Mouse (Mus musculus): Measurements from ENCODE around the gene Gm20388. TPM values are rescaled to one million over a fixed set of nuclear protein-coding genes. Genes with fewer than 3 reads are reported as not detected.

Gene Gm20388
- total RNA-seq, 1 experiment from 2014 or later, result 3.6 TPM

DNA sequence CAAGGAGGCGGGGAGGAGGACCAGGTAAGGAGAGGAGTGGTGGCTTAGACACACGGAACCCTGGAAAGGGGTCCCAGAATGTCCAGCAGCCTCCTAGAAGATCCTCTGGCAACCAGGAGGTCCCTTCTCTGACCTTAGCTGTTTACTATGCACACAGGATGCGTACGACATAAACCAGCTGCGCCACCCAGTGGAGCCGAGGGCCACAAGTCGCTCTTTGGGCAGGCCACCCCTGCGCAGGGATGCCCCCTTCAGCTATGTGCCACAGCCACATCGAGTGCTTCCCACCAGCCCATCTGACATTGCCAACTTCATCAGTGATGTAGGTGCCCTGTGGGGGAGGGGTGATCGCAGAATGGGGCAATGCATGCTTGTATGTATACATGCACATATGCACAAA lies 2954.8 kb downstream of the Gm20388 start:
- DNase-seq, result no peak

DNA sequence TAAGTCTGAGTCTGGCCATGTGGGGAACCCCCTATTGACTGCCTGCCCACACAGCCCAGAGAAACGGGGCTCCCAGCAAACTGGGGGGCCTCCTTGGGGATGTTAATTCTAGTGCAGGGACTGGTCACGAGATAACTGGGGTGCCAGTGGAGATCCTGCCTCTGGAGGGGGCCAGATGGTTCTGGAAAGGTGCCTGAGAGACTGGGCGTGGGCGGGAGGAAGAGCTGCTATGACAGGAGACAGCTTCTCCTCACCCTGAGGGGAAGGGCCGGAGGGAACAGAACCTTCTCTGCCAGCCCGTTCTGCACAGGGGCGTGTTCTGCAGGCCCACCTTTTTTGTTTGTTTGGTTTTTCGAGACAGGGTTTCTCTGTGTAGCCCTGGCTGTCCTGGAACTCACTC lies 2955.6 kb downstream of the Gm20388 start:
- DNase-seq, result no peak

DNA sequence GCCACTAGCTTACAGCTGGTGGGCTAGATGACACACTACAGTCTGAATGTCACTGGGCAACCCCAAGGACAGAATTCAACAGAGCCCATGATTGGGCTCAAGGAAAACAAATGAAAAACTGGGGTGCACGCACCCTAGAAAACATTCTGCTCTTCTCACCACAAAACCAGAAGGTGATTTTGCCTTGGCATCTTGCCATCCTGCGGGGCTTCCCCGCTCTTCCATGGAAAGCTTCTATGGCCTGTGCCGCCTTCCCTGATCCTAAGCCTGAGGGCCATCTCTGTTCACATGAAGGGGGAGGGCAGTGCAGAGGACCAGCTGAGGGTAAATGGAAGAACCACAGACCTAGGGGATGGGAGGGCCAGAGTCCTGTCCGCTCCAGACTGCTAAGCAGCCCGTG lies 2957.3 kb downstream of the Gm20388 start:
- no peak for DNase-seq

DNA sequence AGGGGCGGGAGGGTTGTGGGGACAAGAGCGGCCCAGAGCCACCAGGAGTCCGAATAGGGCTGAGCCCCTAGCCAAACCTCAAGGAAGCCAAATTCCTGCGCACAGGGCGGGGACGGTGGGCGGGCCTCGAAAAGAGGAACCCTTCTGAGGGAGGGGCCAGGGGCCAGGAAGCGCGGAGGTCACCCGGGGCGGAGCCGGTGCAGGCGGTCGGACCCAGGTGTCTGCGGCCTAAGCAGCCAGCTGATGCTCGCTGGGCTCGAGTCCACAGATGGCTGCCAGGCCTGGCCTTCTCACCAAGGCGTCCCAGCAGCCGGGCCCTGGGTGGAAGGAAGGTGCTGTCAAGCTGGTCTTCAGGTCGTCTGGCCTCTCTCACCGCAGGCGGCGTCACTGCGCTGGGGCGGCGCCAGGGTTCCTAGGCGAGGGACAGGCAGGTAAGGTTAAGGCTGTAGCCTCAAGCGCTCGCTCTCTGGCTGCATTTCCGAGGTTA lies 2959.8 kb downstream of the Gm20388 start:
- no peak for DNase-seq

DNA sequence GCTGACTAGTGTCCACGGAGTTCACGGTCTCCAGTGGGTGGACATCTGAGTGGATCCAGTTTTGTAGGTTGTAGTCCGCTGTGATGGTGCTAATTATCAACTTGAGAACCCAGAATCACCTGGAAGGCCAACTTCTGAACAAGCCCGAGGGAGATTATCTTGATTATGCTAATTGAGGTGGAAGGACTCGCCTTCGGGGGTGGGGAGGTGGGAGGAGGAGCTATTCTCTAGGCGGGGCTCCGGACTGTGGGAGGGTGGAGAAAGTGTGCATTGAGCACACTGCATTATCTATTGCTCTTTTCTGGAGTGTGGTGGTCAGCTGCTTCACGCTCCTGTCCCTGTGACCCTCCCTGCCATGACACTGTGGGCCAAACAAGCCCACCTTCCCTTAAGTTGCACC lies 2961.0 kb downstream of the Gm20388 start:
- no peak for DNase-seq

DNA sequence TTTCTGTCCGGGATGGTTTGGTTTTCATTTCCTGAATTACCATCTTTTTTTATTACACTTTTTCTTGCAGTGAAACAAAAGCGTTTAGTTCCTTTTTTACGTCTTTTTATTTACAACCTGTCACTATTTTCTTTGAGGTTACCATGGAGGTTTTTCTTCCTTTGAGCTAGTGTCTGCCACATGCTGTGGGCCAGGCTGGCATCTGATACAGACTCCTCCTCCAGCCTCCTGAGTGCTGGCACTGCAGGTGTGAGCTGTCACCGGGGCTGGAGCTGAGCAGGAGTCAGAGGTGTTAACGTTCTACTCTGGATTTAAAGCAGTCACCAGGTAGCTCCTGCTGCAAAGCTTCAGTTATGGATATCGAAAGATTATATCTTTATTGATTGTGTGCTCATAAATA lies 2962.5 kb downstream of the Gm20388 start:
- no peak for DNase-seq

DNA sequence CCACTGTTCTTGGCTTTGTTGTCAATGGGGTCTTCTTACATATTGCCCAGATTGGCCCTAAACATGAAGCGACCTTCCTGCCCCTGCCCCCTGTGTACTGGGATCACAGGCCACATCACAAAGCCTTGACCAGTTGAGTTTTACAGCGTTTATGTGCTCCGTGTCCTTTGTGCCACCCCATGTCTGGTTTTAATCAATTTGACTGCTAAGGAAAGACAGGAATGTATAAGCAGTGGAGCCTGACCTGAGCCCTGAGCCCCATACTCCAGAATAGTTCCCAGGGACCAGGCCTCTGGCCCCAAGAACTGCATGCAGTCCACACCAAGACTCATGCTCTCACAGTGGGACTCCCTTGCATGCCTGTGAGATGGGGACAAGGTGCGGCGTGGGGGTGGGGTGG lies 2964.5 kb downstream of the Gm20388 start:
- DNase-seq, result no peak

DNA sequence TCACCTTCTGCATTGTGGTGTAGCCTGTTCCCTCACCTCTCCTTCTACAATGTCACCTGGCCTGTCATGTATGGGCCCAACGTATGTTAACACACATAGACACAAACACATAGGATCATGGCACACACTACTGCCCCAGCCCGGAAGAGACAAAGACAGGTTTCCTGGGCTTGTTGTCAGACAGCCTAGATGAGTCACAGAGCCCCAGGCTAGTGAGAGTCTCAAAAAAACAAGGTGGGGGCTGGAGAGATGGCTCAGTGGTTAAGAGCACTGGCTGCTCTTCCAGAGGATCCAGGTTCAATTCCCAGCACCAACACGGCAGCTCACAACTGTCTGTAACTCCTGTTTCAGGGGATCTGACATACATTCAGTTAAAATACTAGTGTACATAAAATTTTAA lies 2967.6 kb downstream of the Gm20388 start:
- DNase-seq, result no peak

DNA sequence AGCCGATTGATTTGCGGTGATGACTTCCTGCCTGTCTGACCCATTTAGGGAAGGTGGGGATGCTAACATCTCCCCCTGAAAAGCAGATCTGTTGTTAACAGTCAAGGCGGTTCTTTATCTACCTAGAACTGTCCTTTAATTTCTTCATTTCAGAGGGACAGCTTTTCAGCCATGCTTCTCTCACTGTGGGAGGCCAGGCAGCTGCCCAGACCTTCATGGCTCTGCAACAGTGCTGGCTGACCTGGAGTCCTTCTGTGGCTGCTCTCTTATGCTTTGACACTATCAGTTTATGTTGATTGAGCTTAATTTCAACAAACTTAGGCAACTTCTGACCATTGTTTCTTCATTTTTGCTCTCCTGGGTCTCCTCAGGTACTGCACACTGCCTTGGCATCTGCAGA lies 2969.7 kb downstream of the Gm20388 start:
- DNase-seq, result no peak

DNA sequence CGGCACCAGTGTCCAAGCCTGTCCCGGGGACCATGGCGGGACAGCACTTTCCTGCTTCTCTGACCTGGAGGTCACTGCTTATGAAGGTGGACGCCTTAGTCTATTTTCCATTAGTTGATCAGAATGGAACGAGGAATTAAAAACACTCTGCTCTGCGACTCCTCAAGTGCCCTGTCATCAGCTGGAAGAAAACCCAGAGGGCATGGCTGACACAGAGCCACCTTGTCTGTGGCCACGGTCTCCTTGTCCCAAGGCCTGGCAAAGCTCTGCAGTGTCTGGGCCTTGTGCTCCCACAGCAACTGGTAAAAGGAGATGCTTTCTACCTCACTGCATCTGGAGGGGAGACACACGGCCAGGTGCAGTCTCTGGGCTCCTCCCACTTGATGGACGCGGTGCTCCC lies 2973.0 kb downstream of the Gm20388 start:
- no peak for DNase-seq

DNA sequence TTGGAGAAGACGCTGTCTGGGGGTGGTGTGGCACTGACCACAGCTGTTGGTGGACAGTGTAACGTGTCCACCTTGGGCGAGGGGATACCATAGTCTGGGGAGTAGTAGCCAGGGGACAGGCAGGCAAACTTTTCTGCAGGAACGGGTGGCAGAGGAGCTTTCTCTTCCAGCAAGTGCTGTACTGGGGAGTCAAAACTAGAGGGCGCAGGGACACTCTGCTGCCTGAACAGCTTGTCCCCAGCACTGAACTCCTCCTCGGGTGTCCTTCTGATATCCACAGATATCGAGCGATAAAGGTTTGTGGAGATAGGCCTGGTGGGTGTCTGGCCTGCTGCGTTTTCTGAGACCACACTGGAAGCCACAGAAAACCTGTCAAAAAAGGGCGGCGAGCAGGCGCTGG lies 2980.8 kb downstream of the Gm20388 start:
- no peak for DNase-seq

DNA sequence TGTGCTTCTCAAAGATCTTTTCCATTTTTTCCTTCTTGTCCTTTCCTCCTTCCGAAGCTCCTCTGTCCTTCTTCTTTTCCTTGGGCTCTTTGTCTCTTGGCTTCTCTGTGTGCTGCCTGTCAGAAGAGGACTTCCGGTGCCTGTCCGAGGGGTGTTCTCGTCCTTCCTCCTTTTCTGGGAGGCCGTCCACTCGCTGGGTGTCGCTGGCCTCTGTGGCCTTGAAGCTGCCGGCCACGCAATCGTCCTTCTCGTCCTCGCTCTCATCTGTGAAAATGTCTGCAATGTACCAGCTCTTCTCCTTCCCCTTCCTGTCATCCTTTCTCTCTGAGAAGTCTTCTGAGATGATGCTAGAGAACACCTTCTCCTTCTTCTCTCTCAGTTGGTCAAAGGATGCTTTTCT lies 2982.8 kb downstream of the Gm20388 start:
- peak; percentile 61 for DNase-seq

DNA sequence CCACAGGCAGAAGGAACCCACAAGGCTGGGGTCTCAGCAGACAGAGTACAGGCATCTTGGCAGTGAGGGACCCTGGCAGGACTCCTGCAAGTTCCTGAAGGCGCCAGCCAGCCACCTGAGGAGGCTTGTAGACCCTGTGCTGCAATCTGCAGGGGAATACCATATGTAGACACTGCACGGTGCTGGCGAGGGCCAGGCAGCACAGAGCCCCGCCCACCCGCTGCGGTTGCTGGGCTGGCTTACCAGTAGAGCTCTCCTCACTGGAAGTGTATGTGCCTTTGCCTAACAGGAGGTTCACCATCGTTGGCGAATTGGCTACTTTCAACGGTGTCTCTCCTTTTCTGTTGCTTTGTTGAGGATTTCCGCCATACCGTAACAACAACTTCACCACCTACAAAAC lies 2985.7 kb downstream of the Gm20388 start:
- no peak for DNase-seq

DNA sequence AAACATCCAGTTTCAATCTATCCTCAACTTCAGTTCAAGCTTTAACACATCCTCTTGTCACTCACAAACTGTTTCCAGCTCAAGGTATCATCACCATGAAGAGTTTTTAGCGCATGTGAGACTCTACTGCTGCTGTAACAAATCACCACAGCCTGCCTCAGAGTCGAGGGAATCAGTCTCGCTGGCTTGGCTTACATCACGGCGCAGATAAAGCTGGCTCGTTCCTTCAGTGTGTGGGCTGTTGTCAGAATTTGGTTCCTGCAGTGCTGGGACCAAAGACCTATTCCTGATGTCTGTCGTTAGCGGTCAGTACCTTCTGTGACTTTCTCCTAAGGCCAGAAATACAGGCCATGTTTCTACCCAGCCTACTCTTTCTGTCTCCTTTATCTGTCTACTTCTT lies 2986.6 kb downstream of the Gm20388 start:
- DNase-seq, result no peak

DNA sequence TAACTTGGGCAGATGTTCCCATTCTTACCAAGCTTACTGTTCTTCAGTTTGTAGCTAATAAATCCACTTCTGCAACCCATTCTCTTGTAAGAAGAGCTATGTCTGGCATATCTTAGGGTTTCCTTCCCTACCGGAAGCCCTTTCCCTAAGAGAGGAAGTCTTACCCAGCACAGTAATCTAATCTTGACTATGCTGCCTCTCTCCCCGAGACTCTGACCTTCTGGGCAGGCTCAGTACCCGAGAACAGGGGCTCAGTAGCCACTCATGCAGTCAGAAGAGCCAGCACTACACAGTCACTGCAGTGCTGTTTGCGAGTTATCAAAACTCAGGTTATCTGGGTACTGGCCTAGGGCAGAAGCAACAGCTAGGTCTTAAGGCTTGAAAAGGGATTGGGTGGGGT lies 2987.4 kb downstream of the Gm20388 start:
- no peak for DNase-seq

DNA sequence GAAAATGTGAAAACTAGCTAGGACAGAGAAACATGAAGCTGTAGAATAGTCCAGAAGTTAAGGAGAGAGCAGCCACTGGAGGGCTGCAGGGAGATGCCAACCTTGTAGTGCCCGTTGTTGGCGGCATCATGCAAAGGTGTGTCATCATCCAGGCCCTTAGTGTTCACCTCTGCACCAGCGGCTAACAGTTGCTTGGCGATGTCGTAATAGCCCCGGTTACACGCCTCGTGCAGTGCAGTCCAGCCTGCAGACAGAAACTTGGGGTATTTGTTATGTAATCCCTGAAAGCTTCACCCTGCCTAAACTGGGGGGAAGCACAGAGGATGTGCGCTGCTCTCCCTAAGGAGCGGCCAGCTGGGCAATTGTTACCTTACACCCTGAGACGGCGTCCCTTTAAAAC lies 2987.8 kb downstream of the Gm20388 start:
- no peak for DNase-seq

DNA sequence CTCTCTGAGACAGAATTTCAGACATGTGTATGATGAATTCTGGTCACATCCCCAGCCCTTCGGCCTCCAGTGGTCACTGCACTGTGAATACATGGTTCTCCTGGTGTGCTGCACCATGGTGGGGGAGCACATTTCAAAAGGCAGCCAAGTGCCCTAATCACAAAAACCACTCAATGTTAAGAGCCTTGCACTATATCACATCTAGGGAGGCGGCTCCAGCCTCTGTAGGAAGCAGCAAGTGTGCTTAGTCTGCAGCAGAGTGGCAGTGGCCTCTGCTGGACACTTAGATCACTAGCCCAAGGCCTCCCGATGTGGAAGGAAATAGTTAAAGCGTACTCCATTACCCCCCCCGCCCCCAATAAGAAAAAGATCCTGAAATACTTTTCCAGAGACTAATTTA lies 2988.4 kb downstream of the Gm20388 start:
- no peak for DNase-seq

DNA sequence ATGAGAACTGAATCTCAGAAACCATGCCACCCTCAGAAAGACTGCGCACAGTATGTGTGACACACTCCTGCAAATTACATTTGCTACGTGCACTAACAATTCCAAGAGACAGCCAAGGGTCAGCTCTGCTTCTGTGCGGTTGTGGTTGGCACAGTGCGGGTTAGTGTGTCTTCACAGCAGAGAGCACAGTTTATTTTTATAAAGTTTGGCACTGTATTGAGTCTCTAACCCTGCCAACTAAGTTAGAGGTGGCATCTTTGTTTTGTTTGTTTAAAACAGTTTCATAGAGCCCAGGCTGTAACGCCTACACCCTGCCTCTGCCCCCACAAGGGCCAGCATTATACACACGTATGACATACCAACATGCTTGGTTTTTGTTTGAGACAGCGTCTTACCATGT lies 2990.8 kb downstream of the Gm20388 start:
- DNase-seq, result no peak

DNA sequence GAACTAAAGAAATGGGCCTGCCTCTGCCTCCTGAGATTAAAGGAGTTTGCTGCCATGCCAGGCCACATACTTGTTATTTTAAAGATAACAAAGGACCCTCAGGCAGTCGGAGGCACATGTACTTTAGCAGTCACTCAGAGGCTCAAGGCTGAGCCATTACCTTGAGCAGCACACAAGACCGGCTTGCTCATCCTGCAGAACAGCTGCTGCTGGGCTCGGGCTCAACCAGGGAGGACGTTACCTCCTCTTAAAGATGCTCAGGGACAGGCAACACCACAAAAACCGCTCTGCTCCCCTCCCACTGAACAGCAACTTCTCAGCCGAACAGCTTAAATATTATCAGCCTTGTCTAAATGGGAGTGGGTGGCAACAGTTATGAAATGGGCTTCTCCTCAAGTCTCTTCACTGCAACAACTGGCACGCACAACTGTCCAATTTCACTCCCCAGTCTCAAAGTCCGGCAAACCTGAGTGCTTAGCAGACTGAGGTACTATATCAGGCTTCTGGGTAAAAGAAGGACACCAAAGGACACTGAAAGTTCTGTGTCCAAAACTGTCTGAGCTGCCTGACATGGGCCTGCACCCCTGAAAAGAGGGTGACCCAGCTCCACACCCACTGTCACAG lies 2991.4 kb downstream of the Gm20388 start:
- DNase-seq, result peak; percentile 34

DNA sequence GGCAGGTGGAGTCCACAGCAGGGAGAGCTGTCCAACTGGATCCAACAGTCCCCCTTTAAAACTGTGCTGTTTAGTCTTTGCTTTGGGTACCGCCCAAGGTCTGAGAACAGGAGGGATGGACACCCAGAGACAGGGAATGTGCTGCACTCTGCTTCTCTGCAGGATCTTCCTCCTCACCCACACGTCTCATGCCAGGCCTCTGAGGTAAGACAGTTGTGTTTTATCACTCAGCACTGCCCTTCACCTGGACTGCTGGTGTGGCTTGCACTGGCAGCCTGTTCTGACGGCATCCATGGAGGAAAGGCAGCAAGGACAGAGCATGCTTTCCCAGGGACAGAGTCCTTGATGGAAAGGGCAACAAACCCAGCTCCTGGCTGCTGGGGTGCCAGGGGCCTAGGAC lies 2991.9 kb downstream of the Gm20388 start:
- peak; percentile 45 for DNase-seq

DNA sequence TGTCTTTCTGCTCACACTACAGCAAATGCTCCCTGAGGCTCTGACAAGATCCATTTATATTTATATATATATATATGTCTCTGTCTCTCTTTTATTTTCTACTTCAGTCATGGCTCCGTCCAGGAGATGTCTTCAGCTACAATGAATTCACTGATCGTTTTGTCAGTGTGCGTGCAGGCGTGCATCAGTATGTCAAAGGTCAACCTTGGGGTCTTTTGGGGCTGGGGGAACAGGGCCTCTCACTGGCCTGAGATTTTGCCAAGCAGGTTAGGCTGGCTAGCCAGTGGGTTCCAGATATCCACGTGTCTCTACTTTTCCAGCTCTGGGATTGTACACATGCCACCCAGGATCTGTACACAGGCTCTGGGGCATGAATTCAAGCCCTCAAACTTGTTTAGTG lies 2992.4 kb downstream of the Gm20388 start:
- DNase-seq, result no peak

DNA sequence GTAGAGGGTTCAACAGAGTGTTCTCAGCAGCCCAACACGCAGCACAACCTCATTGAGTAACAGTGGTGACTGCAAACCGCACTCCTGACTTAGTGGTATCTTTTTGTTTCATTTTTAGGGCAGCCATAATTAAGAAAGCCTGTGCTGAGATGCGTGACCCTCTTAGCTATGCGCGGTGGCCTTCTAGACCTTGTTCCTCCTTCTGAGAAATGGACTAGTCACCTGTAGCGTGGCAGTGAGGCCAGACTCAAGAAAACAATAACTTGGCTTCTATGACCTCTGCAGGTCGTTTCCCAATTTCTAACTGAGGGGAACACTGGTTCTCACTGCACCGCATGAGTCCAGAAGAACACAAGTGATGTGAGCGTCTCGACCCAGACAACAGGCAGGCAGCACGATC lies 2993.9 kb downstream of the Gm20388 start:
- no peak for DNase-seq

DNA sequence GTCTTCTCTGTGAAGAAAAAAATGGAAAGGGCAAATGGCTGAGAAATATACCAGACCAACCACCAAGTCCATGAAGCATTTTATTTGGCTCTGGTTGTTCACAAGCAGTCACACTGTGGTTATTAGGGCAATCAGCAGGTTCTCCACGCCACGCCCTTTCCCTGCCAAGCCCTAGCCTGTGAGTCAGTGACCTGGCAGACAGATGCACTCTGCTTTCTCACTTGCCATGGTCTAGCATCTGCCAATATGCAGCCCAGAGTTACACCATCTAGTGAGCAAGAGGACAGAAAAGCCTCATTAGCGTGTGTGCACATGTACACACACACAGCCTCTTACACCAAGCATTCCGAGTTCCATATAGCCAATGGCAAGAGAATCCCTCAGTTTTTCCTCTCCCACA lies 2994.7 kb downstream of the Gm20388 start:
- DNase-seq, result peak; percentile 65

DNA sequence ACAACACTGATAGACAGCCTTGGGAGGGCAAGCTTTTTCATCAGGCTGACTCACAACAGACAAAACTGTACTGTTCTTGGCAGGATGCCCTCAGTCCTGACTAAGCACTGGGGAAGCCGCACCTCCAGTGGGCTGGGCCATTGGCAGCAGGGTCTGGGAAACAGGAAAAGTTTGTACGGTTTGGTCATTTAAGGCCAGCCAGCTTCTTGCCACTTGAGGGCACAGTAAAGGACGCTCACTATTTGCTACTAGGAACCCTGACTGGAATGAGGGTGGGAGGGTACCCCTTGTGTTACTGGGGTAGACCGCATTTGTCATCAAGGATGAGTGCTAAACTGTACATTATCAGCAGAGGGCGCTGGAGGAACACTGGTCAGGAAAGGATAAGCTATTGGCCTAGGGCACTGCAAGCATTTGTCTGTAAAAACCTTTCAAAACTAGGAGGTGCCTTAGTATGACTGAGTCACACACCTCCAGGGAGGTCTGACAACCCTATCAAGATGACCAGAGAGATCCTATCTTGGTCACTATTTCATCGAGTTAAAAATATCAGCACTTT lies 2995.9 kb downstream of the Gm20388 start:
- DNase-seq, result peak; percentile 88

DNA sequence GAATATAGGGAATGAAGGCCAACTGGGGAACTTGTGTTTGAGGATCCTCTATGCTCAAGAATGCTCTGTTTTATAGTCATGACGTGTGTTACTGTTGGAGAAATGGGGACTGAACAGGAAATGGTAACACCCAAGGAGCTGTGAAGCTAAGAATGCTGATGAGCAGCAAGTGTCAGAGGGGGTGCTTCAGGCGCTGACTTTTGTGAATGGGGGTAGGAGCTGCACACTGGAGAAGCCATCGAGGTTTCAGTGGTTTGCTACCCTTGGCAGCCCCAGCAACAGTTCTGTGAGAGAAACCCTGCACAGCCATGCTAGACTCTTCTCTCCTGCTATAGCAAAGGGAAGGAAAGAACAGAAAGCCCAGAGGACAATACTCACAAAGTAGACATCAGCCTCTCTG lies 3001.5 kb downstream of the Gm20388 start:
- no peak for DNase-seq
